Mouse (Mus musculus): ENCODE measurements around the gene Glo1. TPM values are rescaled to one million over a fixed set of nuclear protein-coding genes. Genes with fewer than 3 reads are reported as not detected.

Gene Glo1
- polyA plus RNA-seq, 2 experiments = 98.1 to 280 TPM

DNA sequence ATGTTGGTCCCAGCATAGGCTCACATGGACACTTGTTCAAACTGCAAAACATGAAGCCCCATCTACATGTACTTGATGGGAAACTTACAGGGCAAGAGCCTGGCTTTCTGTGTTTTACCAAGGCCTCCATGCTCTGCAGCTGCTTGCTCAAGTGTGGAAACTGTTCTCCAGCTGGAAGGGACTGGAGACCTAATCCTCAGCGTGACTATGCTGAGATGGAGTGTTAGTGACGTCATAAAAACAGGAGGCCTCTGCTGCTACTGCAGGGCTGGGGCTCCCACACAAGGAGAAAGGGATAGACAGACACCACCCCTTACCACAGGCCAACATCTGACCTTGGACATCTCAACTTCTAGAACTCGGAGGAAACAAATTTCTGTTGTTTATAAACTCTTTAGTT is 55.7 kb downstream of the Glo1 start:
- DNase-seq (ENCODE audit: low read depth in 3 of 3, low spot score in 3 of 3) = no peak
- no peak overlapping the region for H3K4me2 ChIP-seq (ENCODE audit: low read depth)

DNA sequence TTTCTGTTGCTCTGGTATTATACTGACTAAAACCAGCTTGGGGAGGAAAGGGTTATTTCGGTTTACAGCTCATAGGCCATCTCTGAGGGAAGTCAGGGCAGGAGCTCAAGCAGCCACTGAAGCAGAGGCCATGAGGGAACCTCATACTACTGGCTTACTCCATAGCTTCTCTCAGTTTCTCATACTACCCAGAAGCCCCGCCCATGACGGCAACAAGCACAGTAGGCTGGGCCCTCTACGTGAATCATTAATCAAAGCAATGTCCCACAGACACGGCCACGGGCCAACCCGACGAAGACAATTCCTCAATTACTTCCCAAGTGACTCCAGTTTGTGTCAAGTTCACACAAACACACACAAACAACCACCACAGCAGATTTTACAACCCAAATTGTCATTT is 56.5 kb downstream of the Glo1 start:
- no peak for TF ChIP-seq EP300 (IDR thresholded peaks at IDR 0.05; ENCODE audit: low read depth)
- TF ChIP-seq CTCF (IDR thresholded peaks at IDR 0.05; ENCODE audit: low read depth) = no peak
- H3K4me3 ChIP-seq (ENCODE audit: insufficient read depth in 1 of 2, low read depth in 2 of 2, low read length in 2 of 2) = no peak overlapping the region
- H3K4me2 ChIP-seq (ENCODE audit: low read depth) = no peak overlapping the region
- no peak overlapping the region for H3K9ac ChIP-seq (replicated peaks)
- DNase-seq (ENCODE audit: low read depth in 3 of 3, low spot score in 3 of 3) (no peak), ATAC-seq (ENCODE audit: insufficient read depth) (no peak)
- WGBS (ENCODE audit: insufficient replicate concordance) = 31% methylated on average over 8 of the region's 8 CpGs
- H3K4me1 ChIP-seq (replicated peaks; ENCODE audit: control insufficient read depth in 2 of 2, insufficient read depth in 2 of 2, low read length in 1 of 2) = peaks cover 4 to 23% of the 10 kb centered on the region in 2 experiments; a peak in 3 of 4 replicates
- no peak overlapping the region for H3K27ac ChIP-seq
- no peaks in the 10 kb centered on the region for H3K9me3 ChIP-seq (ENCODE audit: control insufficient read depth, low read length)
- H3K36me3 ChIP-seq (replicated peaks; ENCODE audit: control insufficient read depth, insufficient read depth, low read depth) = no peaks in the 10 kb centered on the region
- H3K27me3 ChIP-seq (ENCODE audit: control insufficient read depth, insufficient read depth, low read length) = no peaks in the 10 kb centered on the region

More for the DNA sequence above, 55.7 kb downstream of the Glo1 start:
- H3K27ac ChIP-seq = no peak overlapping the region
- H3K27me3 ChIP-seq (ENCODE audit: control insufficient read depth, insufficient read depth, low read length) = no peaks in the 10 kb centered on the region
- ATAC-seq (ENCODE audit: insufficient read depth) = no peak
- no peak overlapping the region for H3K4me3 ChIP-seq (ENCODE audit: insufficient read depth in 1 of 2, low read depth in 2 of 2, low read length in 2 of 2)
- H3K9ac ChIP-seq (replicated peaks) = no peak overlapping the region
- TF ChIP-seq EP300 (IDR thresholded peaks at IDR 0.05; ENCODE audit: low read depth) (no peak), CTCF (IDR thresholded peaks at IDR 0.05; ENCODE audit: low read depth) (no peak)
- no peaks in the 10 kb centered on the region for H3K9me3 ChIP-seq (ENCODE audit: control insufficient read depth, low read length)
- no peaks in the 10 kb centered on the region for H3K36me3 ChIP-seq (replicated peaks; ENCODE audit: control insufficient read depth, insufficient read depth, low read depth)
- 48% methylated on average over 3 of the region's 3 CpGs for WGBS (ENCODE audit: insufficient replicate concordance)
- peaks cover 4 to 24% of the 10 kb centered on the region in 2 experiments; a peak in 3 of 4 replicates for H3K4me1 ChIP-seq (replicated peaks; ENCODE audit: control insufficient read depth in 2 of 2, insufficient read depth in 2 of 2, low read length in 1 of 2)

DNA sequence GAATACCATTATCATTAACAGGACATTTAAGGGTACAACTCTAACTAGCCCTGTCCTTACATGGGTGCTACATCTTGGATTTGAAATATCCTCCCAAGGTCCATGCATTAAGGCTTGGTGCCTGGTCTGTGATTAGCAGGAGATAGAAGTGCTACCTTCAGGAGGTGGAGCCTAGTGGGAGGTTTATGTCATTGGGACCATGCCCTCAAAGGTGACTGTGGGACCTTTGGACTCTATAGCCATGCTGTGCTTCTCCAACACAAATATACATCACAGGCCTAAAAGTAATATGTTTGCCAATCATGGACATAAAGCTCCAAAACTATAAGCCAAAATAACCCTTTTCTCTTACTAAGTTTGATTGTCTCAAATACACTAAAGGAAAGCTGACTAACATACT is 58.2 kb downstream of the Glo1 start:
- Histone ChIP-seq H3K4me2 (ENCODE audit: low read depth) (no peak overlapping the region), H3K27ac (no peak overlapping the region), H3K9me3 (ENCODE audit: control insufficient read depth, low read length) (no peaks in the 10 kb centered on the region), H3K36me3 (replicated peaks; ENCODE audit: control insufficient read depth, insufficient read depth, low read depth) (no peaks in the 10 kb centered on the region), H3K4me3 (ENCODE audit: insufficient read depth in 1 of 2, low read depth in 2 of 2, low read length in 2 of 2) (no peak overlapping the region), H3K9ac (replicated peaks) (no peak overlapping the region), H3K27me3 (ENCODE audit: control insufficient read depth, insufficient read depth, low read length) (no peaks in the 10 kb centered on the region), H3K4me1 (replicated peaks; ENCODE audit: control insufficient read depth in 2 of 2, insufficient read depth in 2 of 2, low read length in 1 of 2) (peaks cover 4 to 12% of the 10 kb centered on the region in 2 experiments; a peak in 3 of 4 replicates)
- ATAC-seq (ENCODE audit: insufficient read depth) (no peak), DNase-seq (ENCODE audit: low read depth in 3 of 3, low spot score in 3 of 3) (no peak)
- no peak for TF ChIP-seq EP300 (IDR thresholded peaks at IDR 0.05; ENCODE audit: low read depth)
- no peak for TF ChIP-seq CTCF (IDR thresholded peaks at IDR 0.05; ENCODE audit: low read depth)

DNA sequence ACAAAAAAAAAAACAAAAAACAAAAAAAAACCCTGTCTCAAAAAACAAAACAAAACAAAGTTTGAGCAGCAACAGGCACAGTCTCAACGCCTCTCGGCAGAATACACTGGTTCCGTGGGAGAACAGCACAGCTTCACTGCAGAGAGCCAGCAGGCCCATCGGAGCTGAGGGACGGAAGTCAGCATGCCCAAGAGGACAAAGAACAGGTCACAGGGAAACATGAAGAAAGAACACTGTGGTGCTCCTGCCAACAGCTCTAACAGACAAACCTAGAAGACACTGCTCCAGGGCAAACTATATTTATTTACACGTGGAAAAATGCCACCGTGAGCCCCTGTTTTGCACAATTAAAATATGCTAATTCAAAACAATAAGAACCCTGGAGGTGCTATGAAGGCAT is 61.7 kb downstream of the Glo1 start:
- no peak overlapping the region for H3K4me2 ChIP-seq (ENCODE audit: low read depth)

DNA sequence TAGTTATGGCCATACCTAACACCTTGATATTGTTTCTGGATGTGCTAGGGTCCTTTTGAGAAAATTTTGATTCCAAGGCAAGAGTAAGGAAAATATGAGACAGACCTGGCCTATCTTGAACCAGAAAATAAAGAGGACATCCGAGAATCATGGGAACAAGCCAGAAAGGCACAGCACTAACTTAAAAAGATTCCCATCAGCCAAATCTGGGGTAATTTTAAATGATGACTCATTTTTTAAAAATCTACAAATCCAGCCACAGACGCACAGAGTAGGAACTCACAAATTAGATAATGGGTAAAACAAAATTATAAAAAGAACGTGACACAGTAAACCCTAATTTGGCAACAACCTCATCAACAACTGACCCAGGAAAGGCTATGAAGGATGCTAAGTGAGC is 62.3 kb downstream of the Glo1 start:
- Histone ChIP-seq H3K27me3 (ENCODE audit: control insufficient read depth, insufficient read depth, low read length) (no peaks in the 10 kb centered on the region), H3K36me3 (replicated peaks; ENCODE audit: control insufficient read depth, insufficient read depth, low read depth) (no peaks in the 10 kb centered on the region), H3K9ac (replicated peaks) (no peak overlapping the region), H3K4me3 (ENCODE audit: insufficient read depth in 1 of 2, low read depth in 2 of 2, low read length in 2 of 2) (no peak overlapping the region), H3K4me2 (ENCODE audit: low read depth) (no peak overlapping the region), H3K9me3 (ENCODE audit: control insufficient read depth, low read length) (no peaks in the 10 kb centered on the region), H3K27ac (no peak overlapping the region), H3K4me1 (replicated peaks; ENCODE audit: control insufficient read depth in 2 of 2, insufficient read depth in 2 of 2, low read length in 1 of 2) (peaks cover 2 to 3% of the 10 kb centered on the region in 2 experiments; a peak in 3 of 4 replicates)
- no peak for TF ChIP-seq CTCF (IDR thresholded peaks at IDR 0.05; ENCODE audit: low read depth)
- TF ChIP-seq EP300 (IDR thresholded peaks at IDR 0.05; ENCODE audit: low read depth) = no peak
- 58% methylated on average over 3 of the region's 3 CpGs for WGBS (ENCODE audit: insufficient replicate concordance)
- DNase-seq (ENCODE audit: low read depth in 3 of 3, low spot score in 3 of 3) (no peak), ATAC-seq (ENCODE audit: insufficient read depth) (no peak)

More for the DNA sequence above, 61.7 kb downstream of the Glo1 start:
- ATAC-seq (ENCODE audit: insufficient read depth) (no peak), DNase-seq (ENCODE audit: low read depth in 3 of 3, low spot score in 3 of 3) (no peak)
- no peaks in the 10 kb centered on the region for H3K27me3 ChIP-seq (ENCODE audit: control insufficient read depth, insufficient read depth, low read length)
- H3K4me3 ChIP-seq (ENCODE audit: insufficient read depth in 1 of 2, low read depth in 2 of 2, low read length in 2 of 2) = no peak overlapping the region
- no peaks in the 10 kb centered on the region for H3K9me3 ChIP-seq (ENCODE audit: control insufficient read depth, low read length)
- no peak overlapping the region for H3K27ac ChIP-seq
- H3K36me3 ChIP-seq (replicated peaks; ENCODE audit: control insufficient read depth, insufficient read depth, low read depth) = no peaks in the 10 kb centered on the region
- WGBS (ENCODE audit: insufficient replicate concordance) = 75% methylated on average over 7 of the region's 7 CpGs
- TF ChIP-seq CTCF (IDR thresholded peaks at IDR 0.05; ENCODE audit: low read depth) (no peak), EP300 (IDR thresholded peaks at IDR 0.05; ENCODE audit: low read depth) (no peak)
- H3K4me1 ChIP-seq (replicated peaks; ENCODE audit: control insufficient read depth in 2 of 2, insufficient read depth in 2 of 2, low read length in 1 of 2) = peaks cover 4% of the 10 kb centered on the region in 2 experiments; a peak in 3 of 4 replicates
- H3K9ac ChIP-seq (replicated peaks) = no peak overlapping the region
